Mouse (Mus musculus) frontal cortex, adult (tissue): ENCODE results near the gene Atp8a2.
"Not testable (repeated sequence)": the region's sequence is repeated elsewhere in the genome, so short reads cannot be mapped to it uniquely, and the experiment has no call there.

Experiments
- ATAC-seq: cut with Nextera tagmentation; 2 replicates; pipeline ENCODE4 v1.9.2; 2017; ENCODE audit warnings: mild to moderate bottlenecking, moderate library complexity, mixed read lengths; ENCODE audit not compliant: low TSS enrichment

The Atp8a2 gene

DNA sequence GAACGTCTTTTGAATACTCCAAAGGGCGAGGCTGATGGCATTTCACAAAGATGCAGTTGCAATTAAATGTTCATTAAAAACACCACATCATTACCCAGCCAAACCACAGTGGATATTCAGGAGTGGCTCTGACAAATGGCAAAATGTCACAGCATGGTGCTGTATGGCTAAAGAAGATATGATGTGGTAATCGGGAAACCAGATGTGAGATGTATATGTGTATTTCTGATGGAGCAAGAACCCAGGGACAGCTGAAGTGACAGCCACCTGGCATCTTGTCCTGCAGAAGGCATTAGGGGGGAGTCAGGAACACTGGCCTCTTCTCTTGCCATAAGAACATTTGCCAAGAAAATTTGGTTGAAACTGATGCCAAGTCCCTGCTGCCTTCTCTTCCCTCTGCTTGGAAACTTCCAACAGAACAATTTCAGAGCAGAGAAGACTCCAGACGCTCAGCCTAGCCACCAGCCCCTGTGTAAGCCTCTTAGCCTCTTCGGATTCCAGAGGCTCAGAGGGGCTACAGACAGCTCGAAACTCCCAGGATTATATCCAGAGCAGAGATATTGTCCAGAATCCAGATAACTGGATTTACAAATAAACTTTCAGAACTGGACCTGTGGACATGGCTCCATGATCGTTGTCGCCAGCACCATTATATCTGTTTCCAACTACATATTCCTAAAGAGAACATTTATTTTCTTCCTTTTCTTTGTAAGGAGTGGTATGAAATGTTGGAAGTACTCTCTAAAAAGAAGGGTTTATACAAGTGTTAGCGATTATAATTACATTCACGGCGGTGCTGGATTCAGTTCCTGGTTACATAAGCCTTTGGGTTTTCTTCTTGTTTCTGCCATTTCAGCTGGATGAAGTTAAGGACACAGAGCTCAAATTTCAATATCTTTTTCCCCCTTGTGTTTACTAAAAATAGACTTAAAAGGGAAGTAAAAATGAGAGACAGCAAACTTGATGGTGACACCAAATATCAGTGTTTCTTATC lies 413.3 kb downstream of the Atp8a2 start:
- peak; percentile 62 for ATAC-seq

- peak; percentile 48 for ATAC-seq
Observed at GRCm38 (mm10) chr14:59780391-59780790, 416.6 kb downstream of the Atp8a2 start.

DNA sequence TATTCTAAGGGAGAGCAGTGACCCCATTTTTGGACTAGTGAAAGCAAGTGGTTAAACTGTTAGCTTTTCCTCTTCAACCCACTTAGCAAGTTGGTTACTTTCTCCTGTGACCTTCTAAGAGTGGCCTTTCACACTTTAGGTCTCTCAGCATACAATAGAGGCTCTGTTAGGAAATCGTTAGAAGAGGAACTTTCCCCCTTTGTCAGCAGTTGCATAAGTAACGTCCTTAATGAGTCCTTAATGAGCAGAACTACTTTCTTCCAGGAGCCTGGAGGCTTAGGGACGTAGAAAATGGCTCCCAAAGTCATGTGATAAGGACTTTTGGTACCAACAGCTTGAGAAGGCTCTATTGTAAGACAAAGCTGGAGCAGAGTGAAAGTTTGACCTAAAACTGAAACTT lies 434.8 kb downstream of the Atp8a2 start:
- no peak for ATAC-seq

GRCm38 (mm10) chr14:59759900-59760493 lies 437.0 kb downstream of the Atp8a2 start:
- ATAC-seq, result no peak

DNA sequence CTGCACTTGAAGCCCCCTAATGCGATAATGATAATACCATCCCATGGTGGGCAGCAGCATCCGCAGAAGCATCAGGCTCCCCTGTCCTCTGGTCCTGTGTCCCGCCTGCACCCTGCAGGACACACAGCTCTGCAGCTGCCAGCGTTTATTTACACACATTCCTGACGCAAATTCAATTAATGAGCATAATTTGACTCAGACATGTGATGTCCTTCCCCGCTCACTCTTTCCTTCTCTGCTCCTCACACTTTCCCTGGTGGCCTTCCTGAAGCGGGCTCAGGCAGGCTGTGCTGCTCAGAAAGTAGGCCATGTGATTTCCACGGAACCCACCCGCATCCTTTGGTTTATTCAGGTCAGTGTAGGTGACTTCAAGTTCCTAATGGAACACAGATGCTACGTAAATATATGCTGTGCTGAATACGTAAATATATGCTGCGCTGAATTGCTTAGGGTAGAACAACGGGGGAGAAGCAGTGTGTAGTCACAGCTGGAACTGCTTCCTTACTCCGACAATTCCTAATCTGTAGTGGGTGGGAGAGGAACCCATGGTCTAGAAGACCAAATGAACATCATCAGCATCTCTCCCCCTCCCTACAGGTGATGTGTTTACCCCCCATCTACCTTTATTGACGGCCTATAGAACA lies 437.7 kb downstream of the Atp8a2 start:
- ATAC-seq, result peak; percentile 27; the same call in 1 of the 2 replicates

DNA sequence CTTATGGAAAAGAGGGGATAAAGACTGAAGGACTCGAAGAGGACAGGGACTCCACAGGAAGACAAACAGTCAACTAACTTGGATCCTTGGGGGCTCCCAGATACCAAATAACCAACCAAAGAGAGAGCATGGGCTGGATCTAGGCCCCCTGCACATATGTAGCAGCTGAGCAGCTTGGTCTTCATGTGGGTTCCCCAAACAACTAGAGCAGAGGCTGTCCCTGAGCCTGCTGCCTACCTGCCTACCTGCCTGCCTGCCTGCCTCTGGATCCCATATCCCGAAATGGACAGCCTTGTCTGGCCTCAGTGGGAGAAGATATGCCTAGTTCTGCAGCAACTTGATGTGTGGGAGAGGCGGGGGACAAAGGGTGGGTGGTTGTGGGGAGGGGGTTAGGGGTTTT lies 444.6 kb downstream of the Atp8a2 start:
- no peak for ATAC-seq

GRCm38 (mm10) chr14:59750005-59750404 lies 447.0 kb downstream of the Atp8a2 start:
- ATAC-seq, result no peak

- no peak for ATAC-seq
Observed at GRCm38 (mm10) chr14:59745676-59746075, 451.3 kb downstream of the Atp8a2 start.

GRCm38 (mm10) chr14:59741752-59742151 lies 455.2 kb downstream of the Atp8a2 start:
- ATAC-seq, result no peak

GRCm38 (mm10) chr14:59739446-59739845 lies 457.5 kb downstream of the Atp8a2 start:
- no peak for ATAC-seq

- no peak for ATAC-seq
Observed at GRCm38 (mm10) chr14:59737734-59738294, 459.2 kb downstream of the Atp8a2 start.

GRCm38 (mm10) chr14:59736861-59737700 lies 459.9 kb downstream of the Atp8a2 start:
- ATAC-seq, result peak; percentile 77

- no peak for ATAC-seq
Observed at GRCm38 (mm10) chr14:59730043-59730390, 467.0 kb downstream of the Atp8a2 start.

DNA sequence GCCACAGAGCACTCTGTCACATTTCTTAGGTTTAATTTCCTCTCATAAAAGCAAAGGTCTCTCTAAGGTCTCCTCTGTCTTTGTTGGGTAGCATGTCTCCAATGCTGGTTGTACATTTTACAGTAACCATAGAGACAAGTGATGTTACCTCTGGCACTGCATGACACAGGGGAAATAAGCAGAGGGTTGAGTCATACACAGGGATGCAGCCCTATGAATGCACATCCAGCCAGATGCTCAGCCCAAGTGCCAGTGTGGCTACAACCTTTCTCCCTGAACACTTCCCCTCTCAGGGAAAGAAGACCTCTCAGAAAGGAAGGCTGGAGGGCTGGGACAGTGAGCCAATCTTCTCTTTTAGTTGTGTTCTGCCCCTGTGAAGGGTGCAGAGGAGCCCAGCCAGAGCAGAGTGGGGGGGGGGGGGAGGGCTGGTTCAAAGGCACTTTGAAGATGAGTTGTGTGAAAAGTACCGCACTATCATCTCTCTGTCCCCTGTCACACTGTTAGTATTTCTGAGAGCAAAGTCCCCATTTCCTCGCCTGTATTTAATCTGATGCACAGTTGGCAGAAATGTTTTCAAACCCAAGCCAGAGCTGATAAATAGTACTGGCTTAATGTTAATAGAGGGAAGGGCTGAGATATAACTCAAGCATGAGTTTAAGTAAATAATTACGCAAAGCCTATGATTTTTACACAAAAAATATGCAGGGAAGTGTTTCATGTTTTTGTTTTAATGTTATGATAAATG lies 467.5 kb downstream of the Atp8a2 start:
- ATAC-seq, result no peak

GRCm38 (mm10) chr14:59727016-59727415 lies 470.0 kb downstream of the Atp8a2 start:
- no peak for ATAC-seq

GRCm38 (mm10) chr14:59723163-59723562 lies 473.8 kb downstream of the Atp8a2 start:
- peak; percentile 44 for ATAC-seq

DNA sequence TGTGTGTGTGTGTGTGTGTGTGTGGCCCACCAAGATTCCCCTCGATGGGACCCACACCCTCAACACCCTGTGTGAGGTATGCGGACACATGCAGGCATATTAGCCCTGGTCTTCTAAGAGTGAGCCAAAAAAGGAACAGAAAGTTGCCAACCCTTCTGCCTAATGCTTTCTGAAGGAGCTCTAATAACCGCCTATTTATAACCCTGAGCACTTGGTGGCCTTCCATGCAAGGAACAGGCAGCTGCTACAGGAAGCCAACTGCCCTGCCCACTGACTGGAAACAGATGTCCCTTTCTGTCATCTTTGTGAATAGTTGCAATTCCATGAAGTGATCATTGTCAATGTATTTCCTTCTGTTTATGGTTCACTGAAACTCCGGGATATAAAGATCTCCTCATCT lies 475.0 kb downstream of the Atp8a2 start:
- ATAC-seq, result peak; percentile 22; the same call in 1 of the 2 replicates

DNA sequence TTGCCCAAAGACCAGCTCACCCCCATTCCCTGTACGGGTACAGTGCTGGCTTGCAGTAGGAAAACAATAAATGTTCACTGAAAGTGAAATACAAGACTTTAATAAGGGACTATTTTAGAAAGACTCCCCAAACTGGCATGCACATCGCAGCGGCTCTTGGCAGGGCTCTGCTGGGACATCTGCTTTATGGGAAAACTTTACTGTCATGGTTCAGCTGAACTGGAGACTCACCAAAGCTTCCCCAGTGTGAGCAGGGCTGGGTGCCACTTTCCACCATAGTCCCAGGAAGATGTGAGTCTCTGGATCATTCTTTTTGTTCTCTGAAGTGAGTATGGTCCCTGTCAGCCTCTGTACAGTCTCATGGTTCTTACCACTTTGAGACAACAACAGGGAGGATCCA lies 475.6 kb downstream of the Atp8a2 start:
- ATAC-seq, result peak; percentile 54

DNA sequence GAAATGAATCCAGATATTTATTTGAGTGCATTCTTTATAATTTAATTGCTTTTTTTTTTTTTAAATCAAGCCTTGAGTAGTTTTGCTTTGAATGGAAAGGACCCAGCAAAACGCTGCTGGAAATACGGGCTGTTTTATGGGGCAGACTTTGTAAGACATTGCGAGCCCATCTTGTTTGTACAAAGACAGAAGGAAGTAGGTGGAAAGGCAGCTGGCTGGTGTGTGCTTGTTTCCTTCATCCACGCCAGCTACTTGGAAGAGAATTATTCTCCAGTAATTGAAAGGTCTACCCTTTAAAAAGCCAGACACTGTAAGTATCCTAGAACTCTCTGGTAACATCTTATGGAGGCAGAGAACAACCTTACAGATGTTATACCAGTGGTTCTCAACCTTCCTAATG lies 476.6 kb downstream of the Atp8a2 start:
- ATAC-seq, result peak; percentile 51

DNA sequence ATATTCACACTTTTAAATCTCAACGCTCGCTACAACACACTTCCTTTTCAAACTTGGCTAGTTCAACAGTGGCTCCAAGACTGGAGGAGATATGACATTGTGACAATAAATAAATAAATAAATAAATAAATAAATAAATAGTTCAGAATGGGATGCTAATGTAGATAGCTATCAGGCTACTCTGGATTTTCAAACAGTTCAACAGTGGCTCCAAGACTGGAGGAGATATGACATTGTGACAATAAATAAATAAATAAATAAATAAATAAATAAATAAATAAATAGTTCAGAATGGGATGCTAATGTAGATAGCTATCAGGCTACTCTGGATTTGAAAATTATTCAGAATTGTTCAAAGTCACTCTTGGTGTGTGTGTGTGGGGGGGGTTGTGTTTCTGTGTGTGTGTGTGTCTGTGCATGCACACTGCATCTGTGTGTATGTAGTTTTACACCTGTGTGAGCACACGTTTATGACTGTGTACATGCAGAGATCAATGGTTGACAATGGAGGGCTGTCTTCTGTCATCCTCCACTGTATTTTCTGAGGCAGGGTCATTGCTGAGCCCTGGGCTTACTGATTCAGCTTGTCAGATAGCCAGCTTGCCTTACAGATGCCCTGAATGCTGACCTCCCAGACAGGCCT lies 480.4 kb downstream of the Atp8a2 start:
- not testable (repeated sequence) for ATAC-seq
